Mouse (Mus musculus): ENCODE results near the gene Gm428. TPM values are rescaled to one million over a fixed set of nuclear protein-coding genes. Genes with fewer than 3 reads are reported as not detected.
"Not testable (repeated sequence)": the region's sequence is repeated elsewhere in the genome, so short reads cannot be mapped to it uniquely, and the experiment has no call there.

Gene Gm428
- not detected for total RNA-seq (2021)
- long read RNA-seq, experiment 1 = 0 reads
- long read RNA-seq, experiment 2 = 0 reads

DNA sequence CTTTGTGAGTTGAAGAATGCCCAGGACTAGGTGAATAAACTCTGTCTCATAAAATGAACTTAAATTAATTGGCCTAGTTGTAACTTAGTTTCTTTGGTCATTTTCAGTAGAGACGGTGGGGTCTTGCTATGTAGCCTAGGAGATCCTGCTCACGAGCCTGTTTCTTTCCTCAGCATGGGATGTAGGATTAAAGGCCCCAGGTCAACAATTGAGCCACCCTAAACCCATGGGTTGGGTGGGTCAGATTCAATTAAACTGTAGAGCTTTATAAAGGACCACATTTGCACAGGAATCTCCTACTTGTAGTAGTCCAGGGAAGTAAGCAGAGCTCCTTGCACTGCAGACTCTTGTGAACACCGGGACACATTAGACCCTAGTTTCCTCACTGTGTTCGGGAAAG is at the start of gene Gm428:
TSS of gene Gm428 (plus strand) at position 301 of the 400 bp plus-strand sequence.
- intact Hi-C loops (cut with DNase I); H3K27ac ChIP-seq; H3K4me3 ChIP-seq; DNase-seq (ENCODE audit: extremely low spot score in 1 of 2, low spot score in 2 of 2): not testable (repeated sequence)

DNA sequence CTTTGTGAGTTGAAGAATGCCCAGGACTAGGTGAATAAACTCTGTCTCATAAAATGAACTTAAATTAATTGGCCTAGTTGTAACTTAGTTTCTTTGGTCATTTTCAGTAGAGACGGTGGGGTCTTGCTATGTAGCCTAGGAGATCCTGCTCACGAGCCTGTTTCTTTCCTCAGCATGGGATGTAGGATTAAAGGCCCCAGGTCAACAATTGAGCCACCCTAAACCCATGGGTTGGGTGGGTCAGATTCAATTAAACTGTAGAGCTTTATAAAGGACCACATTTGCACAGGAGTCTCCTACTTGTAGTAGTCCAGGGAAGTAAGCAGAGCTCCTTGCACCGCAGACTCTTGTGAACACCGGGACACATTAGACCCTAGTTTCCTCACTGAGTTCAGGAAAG is 45.5 kb upstream of the Gm428 start, which contains the start of gene Gm11236:
TSS of gene Gm11236 (plus strand) at position 301 of the 400 bp plus-strand sequence.
- DNase-seq (ENCODE audit: extremely low spot score in 1 of 2, low spot score in 2 of 2); H3K27ac ChIP-seq; H3K4me3 ChIP-seq; intact Hi-C loops (cut with DNase I): not testable (repeated sequence)

DNA sequence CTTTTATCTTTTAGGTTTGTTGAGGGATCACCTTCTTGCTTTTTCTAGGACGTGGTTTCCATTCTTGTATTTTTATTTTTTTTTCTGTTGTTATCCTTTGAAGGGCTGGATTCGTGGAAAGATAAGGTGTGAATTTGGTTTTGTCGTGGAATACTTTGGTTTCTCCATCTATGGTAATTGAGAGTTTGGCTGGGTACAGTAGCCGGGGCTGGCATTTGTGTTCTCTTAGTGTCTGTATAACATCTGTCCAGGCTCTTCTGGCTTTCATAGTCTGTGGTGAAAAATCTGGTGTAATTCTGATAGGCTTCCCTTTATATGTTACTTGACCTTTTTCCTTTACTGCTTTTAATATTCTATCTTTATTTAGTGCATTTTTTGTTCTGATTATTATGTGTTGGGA is 21.5 kb upstream of the Gm428 start:
- H3K4me3 ChIP-seq; H3K27ac ChIP-seq; DNase-seq (ENCODE audit: extremely low spot score in 1 of 2, low spot score in 2 of 2); intact Hi-C loops (cut with DNase I): not testable (repeated sequence)

DNA sequence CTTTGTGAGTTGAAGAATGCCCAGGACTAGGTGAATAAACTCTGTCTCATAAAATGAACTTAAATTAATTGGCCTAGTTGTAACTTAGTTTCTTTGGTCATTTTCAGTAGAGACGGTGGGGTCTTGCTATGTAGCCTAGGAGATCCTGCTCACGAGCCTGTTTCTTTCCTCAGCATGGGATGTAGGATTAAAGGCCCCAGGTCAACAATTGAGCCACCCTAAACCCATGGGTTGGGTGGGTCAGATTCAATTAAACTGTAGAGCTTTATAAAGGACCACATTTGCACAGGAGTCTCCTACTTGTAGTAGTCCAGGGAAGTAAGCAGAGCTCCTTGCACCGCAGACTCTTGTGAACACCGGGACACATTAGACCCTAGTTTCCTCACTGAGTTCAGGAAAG is 15.3 kb upstream of the Gm428 start, which contains the start of gene Gm11239:
TSS of gene Gm11239 (plus strand) at position 301 of the 400 bp plus-strand sequence.
- DNase-seq (ENCODE audit: extremely low spot score in 1 of 2, low spot score in 2 of 2); H3K27ac ChIP-seq; intact Hi-C loops (cut with DNase I); H3K4me3 ChIP-seq: not testable (repeated sequence)

DNA sequence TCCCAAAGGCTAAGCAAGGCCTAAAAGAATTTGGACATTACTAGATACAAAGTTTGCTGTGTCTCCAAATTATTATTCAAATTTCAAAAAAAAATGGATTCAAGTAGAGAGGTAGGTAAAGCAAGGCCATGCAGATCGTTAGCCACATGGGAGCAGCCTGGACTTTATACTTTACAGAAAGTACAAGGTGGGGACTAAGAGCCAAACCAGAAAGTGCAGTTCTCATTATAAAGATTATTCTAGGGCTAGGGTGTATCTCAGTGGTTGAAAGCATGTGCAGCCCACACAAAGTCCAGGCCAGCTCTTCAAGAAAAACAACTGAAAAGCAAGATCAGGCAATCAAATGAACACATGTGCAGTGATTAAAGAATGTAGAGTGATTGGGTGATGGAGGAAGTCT is 35.4 kb downstream of the Gm428 start:
- H3K4me3 ChIP-seq = no peak overlapping the region
- DNase-seq (ENCODE audit: extremely low spot score in 1 of 2, low spot score in 2 of 2) = no peak
- TF ChIP-seq CTCF (IDR thresholded peaks at IDR 0.05) = no peak
- no peak overlapping the region for H3K27ac ChIP-seq
- intact Hi-C loops (cut with DNase I) = no loop called here

DNA sequence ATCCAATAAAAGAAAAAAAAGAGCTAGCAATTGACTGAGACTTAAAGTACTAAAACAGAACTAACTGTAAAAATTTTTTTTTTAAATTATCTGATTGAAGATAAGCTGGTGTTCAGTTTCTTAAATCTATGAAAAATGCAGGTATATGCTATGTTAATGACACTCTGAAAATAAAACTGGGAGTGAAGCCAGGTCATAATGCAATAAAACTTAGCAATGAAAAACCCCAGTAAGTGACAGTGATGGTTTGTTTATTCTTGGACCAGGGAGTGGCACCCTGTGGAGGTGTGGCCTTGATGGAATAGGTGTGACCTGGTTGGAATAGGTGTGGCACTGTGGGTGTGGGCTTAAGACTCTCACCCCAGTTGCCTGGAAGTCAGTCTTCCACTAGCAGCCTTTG is 36.5 kb downstream of the Gm428 start:
- Histone ChIP-seq H3K27ac (no peak overlapping the region), H3K4me3 (no peak overlapping the region)
- DNase-seq (ENCODE audit: extremely low spot score in 1 of 2, low spot score in 2 of 2) = no peak
- TF ChIP-seq CTCF (IDR thresholded peaks at IDR 0.05) = no peak
- intact Hi-C loops (cut with DNase I) = no loop called here

Other genes with a start within 250 kb of the Gm428 start
- gene Gm11238, start 75.6 kb upstream of the Gm428 start, total RNA-seq (2021) = not detected
- gene Gm11237, start 60.5 kb upstream of the Gm428 start, total RNA-seq (2021) = not detected
- gene Gm11236, start 45.4 kb upstream of the Gm428 start, total RNA-seq (2021) = not detected
- gene Gm11239, start 15.2 kb upstream of the Gm428 start, total RNA-seq (2021) = not detected
- gene Rasef, start 107.5 kb downstream of the Gm428 start, total RNA-seq (2021) = under 1 TPM in 1 of 2 experiments, not detected in 1; 0.11 TPM
- gene Gm11758, start 192.8 kb downstream of the Gm428 start, total RNA-seq (2021) = not detected
- not detected for gene Gm11757, start 207.6 kb downstream of the Gm428 start, total RNA-seq (2021)
- not detected for gene Gm13871, start 222.4 kb downstream of the Gm428 start, total RNA-seq (2021)
- not detected for gene Gm11756, start 237.2 kb downstream of the Gm428 start, total RNA-seq (2021)